Mouse (Mus musculus): Measurements from ENCODE around the gene Echs1.
"Not testable (repeated sequence)": the region's sequence is repeated elsewhere in the genome, so short reads cannot be mapped to it uniquely, and the experiment has no call there.

Gene Echs1

DNA sequence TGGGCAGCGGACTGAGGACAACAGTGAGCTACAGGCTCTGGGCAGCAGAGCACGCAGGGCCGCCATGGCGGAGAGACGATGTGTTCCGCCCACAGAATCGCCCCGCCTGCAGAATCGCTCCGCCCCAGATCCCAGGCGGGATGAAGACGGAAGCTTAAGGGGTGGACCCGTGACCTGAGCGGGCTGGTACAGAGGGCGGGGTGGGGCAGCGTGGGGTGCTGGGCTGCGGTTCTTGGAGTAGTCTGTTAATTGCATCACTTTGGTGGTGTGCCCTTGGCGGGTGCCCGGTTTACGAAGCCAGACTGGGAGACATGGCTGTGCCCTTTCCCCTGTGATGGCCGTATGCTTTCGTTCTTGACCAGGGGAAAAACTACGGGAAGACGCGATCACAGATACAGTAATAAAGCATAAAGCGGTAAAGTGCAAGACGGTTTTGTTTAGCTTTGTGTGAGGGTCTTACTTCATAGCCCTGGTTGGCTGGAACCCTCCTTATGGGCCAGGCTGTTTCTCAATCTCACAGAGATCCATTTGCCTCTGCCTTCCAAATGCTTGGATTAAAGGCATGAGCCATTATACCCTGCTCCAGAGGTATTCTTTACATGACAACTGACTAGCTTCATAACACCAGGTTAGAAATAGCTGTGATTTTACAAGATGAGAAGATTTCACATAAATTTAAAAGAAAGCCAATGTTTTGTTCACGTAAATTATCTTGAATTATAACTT, at the start of gene Echs1:
Gene Echs1 (minus strand): TSS at position 148 of the 726 bp plus-strand sequence.
- DNase-seq: peak; percentile 87 to 93

DNA sequence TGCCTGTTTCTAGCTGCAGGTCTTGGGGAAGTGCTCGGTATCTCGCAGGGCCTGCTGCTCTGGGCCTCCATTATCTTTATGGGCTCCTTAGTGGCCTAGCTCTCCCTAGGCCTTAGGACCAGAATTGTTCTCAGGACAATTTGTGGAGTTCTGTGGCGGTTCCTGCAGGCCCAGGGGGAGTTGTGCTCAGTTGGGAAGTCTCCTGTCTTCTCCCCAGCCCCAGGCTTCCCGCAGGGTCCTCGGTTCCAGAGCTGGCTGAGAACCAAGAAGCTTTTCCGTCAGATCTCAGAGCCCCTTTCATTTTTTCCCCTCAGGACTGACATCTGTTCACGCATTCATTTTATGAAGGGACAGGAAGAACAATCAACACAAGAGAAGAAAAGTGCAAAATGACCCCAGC, 48.4 kb upstream of the Echs1 start, which contains the start of gene Olfr522:
Gene Olfr522 (minus strand): TSS at position 101 of the 400 bp plus-strand sequence.
- DNase-seq: no peak

DNA sequence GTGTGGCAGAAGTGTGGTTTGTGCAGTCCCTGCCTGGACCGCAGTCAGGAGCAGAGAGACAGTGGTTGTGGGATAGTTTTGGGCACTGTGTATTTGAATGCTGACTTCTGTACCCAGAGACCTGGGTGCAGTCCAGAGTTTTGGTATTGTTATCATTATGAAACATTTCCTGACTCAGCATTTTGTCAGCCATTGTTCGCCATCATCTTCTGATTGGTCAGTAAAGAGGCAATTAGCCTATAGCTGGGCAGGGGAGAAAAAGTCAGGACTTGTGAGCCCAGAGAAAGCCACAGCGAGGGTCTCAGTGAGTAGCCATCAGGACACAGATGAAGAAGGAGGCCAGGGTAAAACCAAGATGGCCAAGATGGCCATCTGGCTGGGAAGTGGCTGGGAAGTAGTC, 44.1 kb upstream of the Echs1 start:
- DNase-seq: no peak

DNA sequence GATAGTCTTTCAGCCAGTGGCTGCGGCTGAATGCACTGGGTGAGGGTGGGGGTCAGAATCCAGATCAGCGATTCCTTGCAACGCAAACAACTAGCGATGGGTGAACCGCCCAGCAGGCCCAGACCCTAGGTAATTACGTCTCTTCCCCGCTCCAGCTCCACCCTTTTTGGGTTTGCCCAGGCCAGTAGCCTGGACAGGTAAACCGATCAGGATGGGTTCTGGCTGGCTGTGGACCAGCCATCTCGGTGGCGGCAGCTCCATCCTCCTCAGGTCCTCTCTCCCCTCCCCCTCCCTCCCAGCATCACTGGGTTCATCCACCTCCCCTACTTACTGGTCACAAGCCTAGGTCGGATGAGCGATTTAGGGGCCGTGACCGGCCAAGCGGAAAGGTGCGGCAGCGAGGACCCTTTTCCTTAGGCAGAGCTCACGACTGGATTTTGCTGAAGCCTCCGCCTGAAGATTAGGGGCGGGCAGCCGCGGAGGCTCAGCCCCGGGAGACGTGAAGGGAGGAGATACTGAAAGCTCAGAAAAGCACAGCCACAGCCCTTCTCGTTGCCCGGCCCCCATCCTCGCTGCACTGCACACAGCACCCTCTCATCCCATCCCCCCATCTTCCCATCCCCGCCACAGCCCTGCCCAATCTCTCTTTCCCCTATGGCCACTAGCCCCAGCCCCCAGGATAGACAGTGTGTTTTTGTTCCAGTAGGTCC, 38.1 kb upstream of the Echs1 start, which contains the start of gene Sprn:
Gene Sprn (minus strand): TSS at position 660 of the 710 bp plus-strand sequence.
- DNase-seq: peak; percentile 75 to 79

DNA sequence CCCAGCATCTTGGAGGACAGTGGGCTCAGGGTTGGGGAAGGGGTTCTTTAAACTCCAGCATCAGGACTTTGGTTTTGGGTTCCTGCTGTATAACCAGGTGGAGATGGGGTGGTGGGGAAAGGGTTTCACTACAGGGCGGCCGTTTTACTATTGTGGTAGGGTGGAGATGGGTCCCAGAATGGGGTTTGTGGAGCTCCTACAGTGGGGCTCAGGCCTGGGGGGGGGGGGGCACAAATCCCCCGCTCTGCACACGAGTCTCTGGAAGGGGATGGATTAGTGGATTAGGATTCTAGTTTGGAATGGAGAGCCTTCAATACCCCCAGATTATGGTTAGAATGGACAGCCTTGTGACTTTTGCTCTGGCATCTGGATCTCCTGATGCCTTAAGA, 37.5 kb upstream of the Echs1 start:
- no peak for DNase-seq

DNA sequence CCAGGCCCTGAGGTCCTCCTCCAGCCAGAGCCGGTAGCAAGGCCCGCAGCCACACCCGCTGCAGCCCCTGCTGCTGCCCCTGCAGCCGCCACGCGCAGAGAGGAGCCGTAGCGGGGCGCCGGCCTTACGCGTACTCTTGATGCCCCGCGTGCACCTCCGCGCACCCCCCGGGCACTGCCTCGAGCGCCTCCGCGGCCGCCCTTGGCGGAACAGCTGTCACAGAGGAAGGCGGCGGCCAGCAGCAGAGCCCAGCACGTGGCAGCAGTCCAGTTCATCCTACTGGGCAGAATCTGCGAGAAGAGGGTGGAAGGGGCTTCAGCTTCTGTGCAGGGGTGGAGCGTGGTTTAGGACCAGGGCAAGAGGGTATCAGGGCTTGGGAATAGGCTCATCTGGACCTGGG, 37.1 kb upstream of the Echs1 start:
- peak; percentile 60 to 74 for DNase-seq

DNA sequence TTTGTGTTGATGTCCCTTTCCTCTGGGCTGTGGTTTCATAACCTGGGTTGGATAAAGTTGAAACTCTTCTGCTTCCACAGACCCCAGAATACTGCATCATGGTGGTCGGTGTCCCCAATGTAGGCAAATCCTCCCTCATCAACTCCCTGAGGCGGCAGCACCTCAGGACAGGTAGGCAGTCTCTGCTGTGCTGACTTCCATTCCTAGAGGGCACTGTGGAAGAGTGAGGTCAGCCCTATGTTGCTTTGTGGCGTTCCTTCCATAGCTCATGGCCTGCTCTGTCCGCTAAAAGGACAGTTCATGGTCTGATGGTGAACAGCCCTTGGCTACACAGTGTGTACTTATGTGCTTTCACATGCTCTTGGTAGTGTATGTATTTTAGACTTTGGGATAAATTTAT, 28.3 kb upstream of the Echs1 start:
- no peak for DNase-seq

DNA sequence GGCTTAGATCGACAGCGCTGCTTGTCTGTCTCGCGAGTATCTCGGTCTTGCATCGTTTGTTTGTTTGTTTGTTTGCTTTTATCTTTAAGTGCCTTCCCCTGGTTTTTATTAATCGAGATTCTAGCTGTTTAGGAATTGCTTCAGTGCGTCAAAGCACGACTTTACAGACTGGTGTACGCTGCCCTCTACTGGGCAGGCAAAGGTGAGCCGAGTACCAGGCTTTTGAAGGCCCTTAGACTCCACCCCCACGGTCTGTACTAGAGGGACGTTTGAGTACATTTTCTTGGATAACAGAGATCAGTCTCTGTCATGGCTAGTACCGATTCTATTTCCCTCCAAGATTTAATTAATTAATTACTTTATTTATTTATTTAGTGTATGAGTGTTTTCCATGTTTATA, 25.1 kb upstream of the Echs1 start:
- DNase-seq: peak; percentile 76 to 79

DNA sequence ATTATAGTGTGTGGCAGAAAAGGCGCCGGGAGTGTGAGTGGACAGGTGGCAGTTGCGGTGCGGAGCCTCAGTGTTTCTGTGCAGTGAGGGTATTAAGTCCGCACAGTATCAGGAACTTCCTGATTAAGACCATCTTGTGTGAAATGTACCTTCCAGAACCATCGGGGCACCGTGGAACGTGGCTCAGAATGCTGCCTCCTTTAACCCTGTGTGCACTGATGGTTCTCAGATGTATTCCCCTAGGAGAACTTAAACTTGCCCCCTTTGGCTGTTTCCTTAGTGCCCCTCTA, 21.7 kb upstream of the Echs1 start:
- no peak for DNase-seq

DNA sequence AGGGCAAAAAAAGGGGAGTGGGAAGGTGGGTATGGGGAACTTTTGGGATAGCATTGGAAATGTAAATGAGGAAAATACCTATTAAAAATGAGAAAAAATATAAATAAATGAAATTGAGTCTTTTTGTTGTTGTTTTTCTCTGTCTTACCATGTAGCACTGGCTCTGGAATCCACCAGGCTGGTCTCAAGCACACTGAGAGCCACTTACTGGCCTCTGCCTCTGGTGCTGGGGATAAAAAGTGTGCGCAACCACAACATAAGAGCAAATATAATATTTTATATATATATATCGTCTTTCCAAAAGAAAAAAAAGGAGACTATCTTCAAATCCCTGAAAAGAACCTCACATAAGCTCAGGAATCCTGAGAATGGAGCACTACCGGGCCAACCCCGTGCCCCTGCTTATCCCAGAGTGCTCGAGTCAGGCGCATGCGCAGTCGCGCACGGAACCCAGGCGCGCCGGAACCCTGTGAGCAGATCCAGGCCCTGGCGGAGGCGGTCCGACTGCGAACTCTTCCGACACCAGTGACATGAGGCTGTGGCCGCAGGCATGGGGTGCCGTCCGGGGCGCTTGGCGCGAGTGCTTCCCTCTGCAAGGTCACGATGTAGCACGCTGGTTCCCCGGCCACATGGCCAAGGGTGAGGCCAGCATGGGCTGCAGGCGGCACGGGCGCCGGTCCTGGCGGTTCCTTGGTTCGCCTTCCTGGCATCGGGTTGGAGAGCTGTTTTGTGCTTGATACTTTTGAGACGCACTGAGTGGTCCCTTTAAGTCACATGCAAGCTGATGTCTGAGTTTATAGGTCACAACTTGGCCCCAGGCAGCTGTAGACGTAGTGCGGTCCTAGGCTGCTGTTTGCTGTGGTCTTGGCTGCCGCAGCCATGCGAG, 21.1 kb upstream of the Echs1 start, which contains the start of gene Mtg1:
Gene Mtg1 (plus strand): TSS at position 430 of the 886 bp plus-strand sequence.
- peak; percentile 93 to 99 for DNase-seq

DNA sequence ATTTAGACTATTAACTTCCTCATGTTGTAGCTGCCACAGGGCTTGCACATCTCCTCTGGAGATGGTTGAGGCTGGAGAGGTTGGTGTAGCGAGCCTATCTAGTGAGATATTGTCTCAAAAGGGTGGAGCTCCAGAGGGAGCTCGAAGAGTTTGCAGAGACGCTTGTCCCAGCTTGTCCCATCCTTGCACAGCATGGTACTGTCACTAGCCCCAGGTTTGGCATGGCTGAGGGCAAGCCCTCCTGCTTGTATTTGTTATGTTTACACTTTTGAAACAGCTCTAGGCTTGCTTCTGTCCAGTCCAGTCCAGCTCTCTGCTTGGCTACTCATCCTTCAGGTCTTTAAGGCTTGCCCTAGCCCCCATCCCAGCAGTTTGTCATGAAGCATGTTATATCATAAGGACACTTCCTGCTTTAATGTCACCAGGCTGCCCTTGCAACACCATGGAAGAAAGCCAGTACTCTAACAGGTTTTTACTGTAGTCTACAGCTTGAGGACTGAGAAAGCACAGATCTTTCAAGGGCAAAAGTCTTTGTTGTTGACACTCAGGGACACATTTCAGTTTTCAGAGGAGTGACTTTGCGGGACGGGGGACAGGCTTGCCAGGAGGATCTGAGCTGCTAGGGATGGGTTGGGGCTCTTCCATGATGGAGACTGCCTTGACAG, 19.0 kb upstream of the Echs1 start:
- no peak for DNase-seq

DNA sequence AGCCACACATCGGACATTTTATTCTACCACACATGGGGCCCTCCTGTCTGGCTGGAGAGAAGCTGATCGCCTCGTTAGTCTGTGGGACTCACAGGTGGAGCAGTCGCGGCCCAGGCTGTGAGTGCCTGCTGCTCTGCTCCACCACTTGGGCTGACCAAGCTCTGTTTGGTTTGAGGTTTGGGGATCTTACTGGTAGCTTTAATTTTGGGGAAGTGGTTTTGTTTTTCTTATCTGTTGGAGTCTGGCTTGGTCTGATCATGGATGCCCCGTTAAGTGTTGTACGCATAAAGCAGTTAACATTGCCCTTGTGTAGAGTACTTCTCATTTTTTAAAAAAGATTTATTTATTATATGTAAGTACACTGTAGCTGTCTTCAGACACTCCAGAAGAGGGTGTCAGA, 17.8 kb upstream of the Echs1 start:
- not testable (repeated sequence) for DNase-seq

DNA sequence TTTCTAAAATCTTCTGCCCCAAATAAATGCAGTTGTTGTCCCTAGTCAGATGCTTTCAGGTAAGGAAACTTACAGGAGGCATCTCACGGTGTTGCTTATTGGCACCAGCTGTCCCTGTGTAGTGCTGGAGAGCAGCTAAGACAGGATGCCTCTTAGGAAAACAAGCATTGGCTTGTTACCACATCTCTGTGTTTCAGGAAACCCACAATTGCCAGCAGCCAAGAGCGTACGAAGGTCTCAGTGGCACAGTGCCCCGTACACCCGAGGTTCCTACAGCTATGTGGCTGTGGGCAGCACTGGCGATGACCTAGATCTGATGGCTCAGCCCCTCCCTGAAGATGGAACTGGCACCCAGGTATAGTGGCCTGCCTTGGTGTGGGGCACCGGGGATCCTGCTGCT, 15.9 kb upstream of the Echs1 start:
- not testable (repeated sequence) for DNase-seq

DNA sequence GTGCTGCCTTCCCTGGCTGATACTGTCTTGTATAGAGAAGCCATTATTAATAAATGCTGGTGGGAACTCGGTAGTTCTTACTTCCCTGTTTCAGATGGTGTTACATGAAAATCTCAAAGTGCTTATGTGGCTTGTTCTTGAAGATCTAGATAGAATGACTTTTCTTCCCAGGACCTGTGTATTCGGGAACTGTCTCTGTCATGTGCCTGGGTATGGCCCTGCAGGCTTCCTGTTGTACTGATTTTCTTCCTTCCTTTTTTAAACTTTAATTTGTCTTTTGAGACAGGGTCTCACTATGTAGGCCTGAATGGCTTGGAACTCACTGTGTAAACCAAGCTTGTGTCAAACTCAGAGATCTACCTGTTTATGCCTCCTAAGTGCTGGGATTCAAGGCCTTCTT, 11.6 kb upstream of the Echs1 start:
- no peak for DNase-seq

DNA sequence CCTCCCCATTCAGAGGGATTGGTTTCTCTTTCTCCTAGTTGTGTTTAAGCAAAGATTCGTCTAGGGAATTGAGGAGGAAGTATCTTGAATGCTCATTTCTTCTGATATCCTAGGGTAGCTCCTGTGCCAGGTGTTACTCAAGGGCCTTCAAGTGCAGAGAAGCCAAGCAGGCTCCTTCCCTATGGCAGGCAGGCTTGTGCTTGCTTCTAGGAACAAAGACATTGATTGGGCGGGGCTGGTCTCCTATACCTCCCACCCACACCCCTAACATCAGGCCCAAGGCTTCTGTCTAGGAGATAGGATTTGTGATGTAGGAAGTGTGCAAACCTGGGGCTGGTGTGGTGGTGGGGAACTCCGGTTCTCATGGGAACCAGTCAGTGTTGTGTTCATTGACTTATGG, 10.7 kb upstream of the Echs1 start:
- no peak for DNase-seq

DNA sequence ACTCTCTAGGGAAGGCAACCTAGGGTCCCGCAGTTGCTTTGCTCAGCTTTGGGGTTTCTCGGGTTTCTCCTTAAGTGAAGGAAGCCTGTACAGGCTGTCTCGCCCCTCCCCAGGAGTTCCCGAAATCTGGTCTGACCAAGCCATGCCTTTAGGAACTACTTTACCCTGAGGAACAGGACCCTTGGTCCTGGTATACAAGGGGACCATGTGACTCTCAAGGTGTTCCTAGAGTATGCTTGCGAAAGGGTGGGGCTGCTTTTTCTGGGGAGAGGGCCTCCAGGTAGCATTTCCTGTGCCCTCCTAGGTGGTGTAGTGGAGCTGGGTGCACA, 9.7 kb upstream of the Echs1 start:
- DNase-seq: no peak

DNA sequence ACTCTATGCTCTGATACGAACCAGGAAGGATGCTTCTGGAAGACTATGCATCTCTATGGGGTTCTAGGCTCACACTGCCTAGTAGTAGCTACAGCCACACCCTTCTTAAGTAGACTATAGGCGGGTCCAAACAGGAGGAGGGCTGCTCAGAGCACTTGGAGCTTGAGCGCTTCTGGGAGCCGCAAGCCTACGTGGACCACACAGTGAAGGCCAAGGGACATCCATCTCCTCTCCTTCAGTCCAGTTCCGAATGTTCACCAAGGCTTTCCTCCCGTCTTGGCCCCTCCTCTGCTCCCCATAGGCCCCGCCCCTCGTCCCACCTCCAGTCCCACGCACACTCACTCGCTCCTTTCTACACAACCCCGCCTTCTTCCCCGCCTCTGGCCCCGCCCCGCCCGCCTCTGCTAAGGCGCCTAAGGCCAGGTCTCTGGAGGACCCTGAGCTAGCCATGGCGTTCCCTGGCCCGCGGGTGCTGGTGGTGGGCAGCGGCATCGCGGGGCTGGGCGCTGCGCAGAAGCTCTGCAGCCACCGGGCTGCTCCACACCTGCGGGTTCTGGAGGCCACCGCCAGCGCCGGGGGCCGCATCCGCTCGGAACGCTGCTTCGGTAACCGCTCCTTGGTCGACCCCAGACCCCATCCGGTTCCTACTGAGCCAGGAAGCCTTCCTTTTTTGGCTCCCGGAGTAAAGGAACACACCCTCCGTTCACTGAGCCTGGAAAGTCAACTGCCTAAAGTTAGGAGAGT, 9.2 kb upstream of the Echs1 start:
- DNase-seq: peak; percentile 93 to 97

DNA sequence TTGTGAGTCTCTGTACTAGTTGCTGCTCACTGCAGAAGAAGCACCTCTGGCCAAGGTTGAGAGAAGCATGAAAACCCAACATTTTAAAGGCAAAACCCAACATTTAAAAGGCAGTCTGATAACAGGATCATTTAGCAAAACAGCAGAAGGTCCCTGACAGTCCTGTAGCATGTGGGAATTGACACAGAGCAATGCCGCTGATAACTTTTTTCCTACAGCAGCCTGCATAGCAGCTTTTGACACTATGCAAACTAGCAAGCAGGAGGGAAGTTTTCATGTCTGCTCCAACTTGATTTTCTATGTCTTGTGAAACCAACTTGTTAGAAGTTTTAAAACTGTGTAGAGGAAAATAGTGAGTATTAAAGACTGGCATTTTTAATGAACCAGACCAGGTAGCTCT, 8.1 kb upstream of the Echs1 start:
- no peak for DNase-seq

DNA sequence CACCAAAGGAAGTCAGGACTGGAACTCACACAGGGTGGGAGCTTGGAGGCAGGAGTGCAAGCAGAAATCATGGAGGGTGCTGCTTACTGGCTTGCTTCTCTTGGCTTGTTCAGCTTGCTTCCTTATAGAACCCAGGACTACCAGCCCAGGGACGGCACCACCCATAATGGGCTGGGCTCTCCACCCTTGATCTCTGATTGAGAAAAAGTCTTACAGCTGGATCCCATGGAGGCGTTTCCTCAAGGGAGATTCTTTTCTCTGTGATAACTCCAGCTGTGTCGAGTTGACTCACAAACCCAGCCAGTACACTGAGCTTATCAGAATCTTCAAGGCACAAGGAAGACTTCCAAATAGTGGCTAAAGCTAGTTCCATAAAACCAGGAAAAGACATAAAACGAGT, 6.5 kb upstream of the Echs1 start:
- no peak for DNase-seq

DNA sequence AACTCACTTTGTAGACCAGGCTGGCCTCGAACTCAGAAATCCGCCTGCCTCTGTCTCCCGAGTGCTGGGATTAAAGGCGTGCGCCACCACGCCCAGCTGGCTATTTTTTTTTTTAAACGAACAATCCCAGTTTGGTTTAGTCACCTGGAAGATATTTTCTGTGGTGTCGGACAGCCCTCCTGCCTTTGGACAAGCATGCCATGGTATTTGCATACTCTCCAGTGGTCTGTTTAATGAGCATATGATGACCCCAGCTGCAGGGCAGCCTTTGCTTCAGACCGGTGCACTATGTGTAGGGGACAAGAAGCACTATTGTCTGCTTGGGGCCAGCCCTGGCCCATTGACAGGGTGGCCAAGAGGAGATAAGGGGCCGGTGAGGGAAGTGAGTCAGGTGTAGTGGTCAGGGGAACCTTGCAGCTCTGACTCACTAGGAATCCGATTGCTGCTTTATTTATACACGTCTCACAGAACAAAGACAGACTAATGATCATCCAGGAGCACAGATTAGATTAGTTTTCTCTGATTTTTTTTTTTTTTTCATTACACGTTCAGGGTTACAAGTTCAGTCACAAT, 5.1 kb upstream of the Echs1 start:
- DNase-seq: no peak

DNA sequence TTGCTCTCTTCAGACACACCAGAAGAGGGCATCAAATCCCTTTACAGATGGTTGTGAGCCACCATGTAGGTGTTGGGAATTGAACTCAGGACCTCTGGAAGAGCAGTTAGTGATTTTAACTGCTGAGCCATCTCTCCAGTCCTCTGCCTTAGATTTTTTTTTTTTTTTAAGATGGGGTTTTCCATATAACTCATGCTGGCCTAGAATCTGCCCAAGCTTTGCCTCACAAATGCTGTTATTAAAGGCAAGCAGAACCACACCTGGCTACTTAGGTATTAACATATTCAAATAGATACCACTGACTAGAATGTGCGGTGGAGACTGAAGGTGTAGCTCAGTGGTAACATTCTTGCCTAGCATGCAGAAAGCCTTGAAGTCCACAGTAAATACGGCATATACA, 4.2 kb upstream of the Echs1 start:
- no peak for DNase-seq

Measured in cerebellum, adult 18-20 months (tissue).